Mouse (Mus musculus): ENCODE measurements around the gene Ifi35.
A peak's percentile ranks its signal among the peaks of the same experiment; 100 is the strongest.
"Not testable (repeated sequence)": the region's sequence is repeated elsewhere in the genome, so short reads cannot be mapped to it uniquely, and the experiment has no call there.

Gene Ifi35

GRCm38 (mm10) chr11:101469155-101469554 is 20.9 kb downstream of the Ifi35 start:
- no peak for DNase-seq

- no peak for DNase-seq
These were observed 22.0 kb downstream of the Ifi35 start for GRCm38 (mm10) chr11:101470206-101470605.

- peak; percentile 39 to 46 for DNase-seq
These were observed 23.7 kb downstream of the Ifi35 start for GRCm38 (mm10) chr11:101471926-101472325.

GRCm38 (mm10) chr11:101472336-101472735 is 24.1 kb downstream of the Ifi35 start:
- peak; percentile 46 to 71 for DNase-seq

GRCm38 (mm10) chr11:101473686-101474085 is 25.5 kb downstream of the Ifi35 start:
- not testable (repeated sequence) for DNase-seq

GRCm38 (mm10) chr11:101474298-101474697 is 26.1 kb downstream of the Ifi35 start:
- no peak for DNase-seq

- not testable (repeated sequence) for DNase-seq
These were observed 28.2 kb downstream of the Ifi35 start for GRCm38 (mm10) chr11:101476361-101476760.

- peak; percentile 58 to 71 for DNase-seq
These were observed 29.0 kb downstream of the Ifi35 start for GRCm38 (mm10) chr11:101477194-101477551.

- peak in 1 of 2 experiments; percentile 51 for DNase-seq
These were observed 29.5 kb downstream of the Ifi35 start for GRCm38 (mm10) chr11:101477552-101478211.

- no peak for DNase-seq
These were observed 31.0 kb downstream of the Ifi35 start for GRCm38 (mm10) chr11:101479171-101479635.

- no peak for DNase-seq
These were observed 32.7 kb downstream of the Ifi35 start for GRCm38 (mm10) chr11:101480912-101481311.

- DNase-seq: no peak
These were observed 35.6 kb downstream of the Ifi35 start for GRCm38 (mm10) chr11:101483804-101484203.

GRCm38 (mm10) chr11:101484245-101484644 is 36.0 kb downstream of the Ifi35 start:
- no peak for DNase-seq

GRCm38 (mm10) chr11:101484814-101485213 is 36.6 kb downstream of the Ifi35 start:
- DNase-seq: no peak

GRCm38 (mm10) chr11:101485509-101486028 is 37.4 kb downstream of the Ifi35 start:
- DNase-seq: no peak

- no peak for DNase-seq
These were observed 37.9 kb downstream of the Ifi35 start for GRCm38 (mm10) chr11:101486126-101486525.

- DNase-seq: no peak
These were observed 58.1 kb downstream of the Ifi35 start for GRCm38 (mm10) chr11:101506269-101506780.

- no peak for DNase-seq
These were observed 58.9 kb downstream of the Ifi35 start for GRCm38 (mm10) chr11:101507090-101507489.
